11 mouse cellular contexts compared by ENCODE assay signal in genomic region chr10:77677562-77677961, GRCm38 (mm10). TPM values are rescaled to one million over a fixed set of nuclear protein-coding genes. Genes with fewer than 3 reads are reported as not detected.
DNase-seq lines count a peak whose midpoint lies in the region; ATAC-seq lines count a peak whose summit lies in the region.
"Had no signal": no experiment of that assay in that cellular context is flagged by ENCODE, and none has a peak within 500 bp of the region (broad histone marks: within the 10 kb centered on the region; RNA-seq: fewer than 3 reads in every experiment).

No protein-coding gene starts in this region.

- H3K36me3 ChIP-seq in hindbrain, embryonic 11.5 days (ENCODE audit: control insufficient read depth, insufficient read depth, low read length): no peaks in the 10 kb centered on the region
- no peaks in the 10 kb centered on the region for H3K36me3 ChIP-seq in midbrain, embryonic 13.5 days

- no peaks in the 10 kb centered on the region; the same call in 1 of the 2 replicates for H3K4me1 ChIP-seq in hindbrain, embryonic 11.5 days (replicated peaks; ENCODE audit: control insufficient read depth, insufficient read depth, low read length)
- H3K4me1 ChIP-seq in midbrain, embryonic 13.5 days (replicated peaks): peaks cover 19% of the 10 kb centered on the region

- peak; percentile 57 for ATAC-seq in CD4-positive, CD25-positive, alpha-beta regulatory T cell, adult 4 months
- ATAC-seq in hindbrain, embryonic 11.5 days (ENCODE audit: low FRiP score): peak; percentile 17; the same call in 1 of the 2 replicates
- ATAC-seq in midbrain, embryonic 13.5 days: peak; percentile 72

- no peak overlapping the region for H3K27ac ChIP-seq in hindbrain, embryonic 11.5 days (ENCODE audit: low read depth, low read length)
- no peak overlapping the region; the same call in 1 of the 2 replicates for H3K27ac ChIP-seq in midbrain, embryonic 13.5 days

- peak overlapping the region; percentile 28 for H3K4me3 ChIP-seq in hindbrain, embryonic 11.5 days (ENCODE audit: low read depth, low read length)
- H3K4me3 ChIP-seq in midbrain, embryonic 13.5 days (replicated peaks): peak overlapping the region; percentile 35

- DNase-seq in embryo, embryonic 11 days: peak; percentile 59
- DNase-seq in embryo, embryonic 10 days (ENCODE audit: low spot score): no peak
- DNase-seq in hindbrain, embryonic 11.5 days (ENCODE audit: low spot score): peak; percentile 48
- DNase-seq in gastrocnemius, postnatal 4 days (ENCODE audit: low spot score in 2 of 2): no peak
- DNase-seq in urinary bladder, adult 2 months (ENCODE audit: low spot score): no peak
- DNase-seq in cerebellum, postnatal 36 days: no peak
- DNase-seq: cerebellum, adult 11 months had no signal

- peak overlapping the region; percentile 56 for H3K4me2 ChIP-seq in hindbrain, embryonic 11.5 days (replicated peaks; ENCODE audit: low read depth, low read length)
- peak overlapping the region; percentile 67 for H3K4me2 ChIP-seq in midbrain, embryonic 13.5 days (replicated peaks)

- 0% methylated on average over 35 of the region's 35 CpGs for WGBS in hindbrain, embryonic 11.5 days
- WGBS in midbrain, embryonic 13.5 days: under 1% methylated on average over 34 of the region's 35 CpGs

- H3K9me3 ChIP-seq in hindbrain, embryonic 11.5 days (ENCODE audit: control insufficient read depth, low read length): no peaks in the 10 kb centered on the region
- H3K9me3 ChIP-seq in midbrain, embryonic 13.5 days: no peaks in the 10 kb centered on the region

- H3K27me3 ChIP-seq in hindbrain, embryonic 11.5 days (ENCODE audit: control insufficient read depth, insufficient read depth, low read length): peaks cover 20% of the 10 kb centered on the region
- peaks cover 27% of the 10 kb centered on the region for H3K27me3 ChIP-seq in midbrain, embryonic 13.5 days

- H3K9ac ChIP-seq in hindbrain, embryonic 11.5 days (ENCODE audit: low read depth, low read length): no peak overlapping the region
- H3K9ac ChIP-seq in midbrain, embryonic 13.5 days (replicated peaks): peak overlapping the region; percentile 23; the same call in 1 of the 2 replicates

RNA-seq across cellular contexts. Expression of gene Tspear, which starts 8.8 kb away (rescaled TPM):
- 1 to 10 TPM in 1 of 2 experiments, under 1 TPM in 1; 0.31 to 1.4 TPM for polyA plus RNA-seq in CD4-positive, CD25-positive, alpha-beta regulatory T cell, adult 4 months (2017; shearing (Covaris generic))
- polyA plus RNA-seq in hindbrain, embryonic 11.5 days (2014; fragmentation: Nextera tagmentation; extraction: Ambion mirVana): 0.56 and 0.64 TPM in 2 replicates
- polyA plus RNA-seq in midbrain, embryonic 13.5 days (2015; fragmentation: Nextera tagmentation; extraction: Ambion mirVana): 0.67 and 1.2 TPM in 2 replicates
- not detected for total RNA-seq in gastrocnemius, postnatal 4 days (2021)
- 1.3 and 1.6 TPM in 2 replicates for polyA plus RNA-seq in urinary bladder, adult 2 months (2012; rRNA removed)
- polyA plus RNA-seq: liver, embryonic 16.5 days had no signal

RNA-seq across cellular contexts. Expression of gene Gm19402, which starts 13.0 kb away (rescaled TPM):
- polyA plus RNA-seq in CD4-positive, CD25-positive, alpha-beta regulatory T cell, adult 4 months (2017; shearing (Covaris generic)): not detected
- polyA plus RNA-seq in hindbrain, embryonic 11.5 days (2014; fragmentation: Nextera tagmentation; extraction: Ambion mirVana): not detected in 2 replicates
- not detected in 2 replicates for polyA plus RNA-seq in midbrain, embryonic 13.5 days (2015; fragmentation: Nextera tagmentation; extraction: Ambion mirVana)
- total RNA-seq in gastrocnemius, postnatal 4 days (2021): not detected
- not detected in 2 replicates for polyA plus RNA-seq in urinary bladder, adult 2 months (2012; rRNA removed)
- polyA plus RNA-seq: liver, embryonic 16.5 days; testis, adult 2 months had no signal

RNA-seq across cellular contexts. Expression of gene Gm9508, which starts 19.5 kb away (rescaled TPM):
- polyA plus RNA-seq in CD4-positive, CD25-positive, alpha-beta regulatory T cell, adult 4 months (2017; shearing (Covaris generic)): not detected
- not detected in 2 replicates for polyA plus RNA-seq in hindbrain, embryonic 11.5 days (2014; fragmentation: Nextera tagmentation; extraction: Ambion mirVana)
- not detected in 2 replicates for polyA plus RNA-seq in midbrain, embryonic 13.5 days (2015; fragmentation: Nextera tagmentation; extraction: Ambion mirVana)
- total RNA-seq in gastrocnemius, postnatal 4 days (2021): not detected
- not detected in 2 replicates for polyA plus RNA-seq in urinary bladder, adult 2 months (2012; rRNA removed)
- polyA plus RNA-seq: liver, embryonic 16.5 days; testis, adult 2 months had no signal

RNA-seq across cellular contexts. Expression of gene Gm10272, which starts 28.9 kb away (rescaled TPM):
- not detected for polyA plus RNA-seq in CD4-positive, CD25-positive, alpha-beta regulatory T cell, adult 4 months (2017; shearing (Covaris generic))
- polyA plus RNA-seq in hindbrain, embryonic 11.5 days (2014; fragmentation: Nextera tagmentation; extraction: Ambion mirVana): not detected in 2 replicates
- polyA plus RNA-seq in midbrain, embryonic 13.5 days (2015; fragmentation: Nextera tagmentation; extraction: Ambion mirVana): not detected in 2 replicates
- not detected for total RNA-seq in gastrocnemius, postnatal 4 days (2021)
- not detected in 2 replicates for polyA plus RNA-seq in urinary bladder, adult 2 months (2012; rRNA removed)
- polyA plus RNA-seq: liver, embryonic 16.5 days; testis, adult 2 months had no signal

RNA-seq across cellular contexts. Expression of gene Gm10024, which starts 33.7 kb away (rescaled TPM):
- polyA plus RNA-seq in CD4-positive, CD25-positive, alpha-beta regulatory T cell, adult 4 months (2017; shearing (Covaris generic)): not detected
- polyA plus RNA-seq in hindbrain, embryonic 11.5 days (2014; fragmentation: Nextera tagmentation; extraction: Ambion mirVana): not detected in 2 replicates
- polyA plus RNA-seq in midbrain, embryonic 13.5 days (2015; fragmentation: Nextera tagmentation; extraction: Ambion mirVana): not detected in 2 replicates
- not detected for total RNA-seq in gastrocnemius, postnatal 4 days (2021)
- polyA plus RNA-seq in urinary bladder, adult 2 months (2012; rRNA removed): 0.16 TPM in 1 of 2 replicates, not detected in the other
- polyA plus RNA-seq: liver, embryonic 16.5 days; testis, adult 2 months had no signal

Comparison
In these comparisons a context has a peak if more than half of its experiments do, and no peak if none do; other contexts are left out.
1. DNase-seq: peak in embryo, embryonic 11 days (single experiment) and hindbrain, embryonic 11.5 days (single experiment); none in embryo, embryonic 10 days (single experiment), gastrocnemius, postnatal 4 days (0 of 2), urinary bladder, adult 2 months (single experiment) and cerebellum, postnatal 36 days (0 of 2).
2. ATAC-seq: peak in every context shown above with its lines; median percentile 72 in midbrain, embryonic 13.5 days; 57 in CD4-positive, CD25-positive, alpha-beta regulatory T cell, adult 4 months; 17 in hindbrain, embryonic 11.5 days.